ENCODE assay signal across 8 mouse cellular contexts in the genomic region with DNA sequence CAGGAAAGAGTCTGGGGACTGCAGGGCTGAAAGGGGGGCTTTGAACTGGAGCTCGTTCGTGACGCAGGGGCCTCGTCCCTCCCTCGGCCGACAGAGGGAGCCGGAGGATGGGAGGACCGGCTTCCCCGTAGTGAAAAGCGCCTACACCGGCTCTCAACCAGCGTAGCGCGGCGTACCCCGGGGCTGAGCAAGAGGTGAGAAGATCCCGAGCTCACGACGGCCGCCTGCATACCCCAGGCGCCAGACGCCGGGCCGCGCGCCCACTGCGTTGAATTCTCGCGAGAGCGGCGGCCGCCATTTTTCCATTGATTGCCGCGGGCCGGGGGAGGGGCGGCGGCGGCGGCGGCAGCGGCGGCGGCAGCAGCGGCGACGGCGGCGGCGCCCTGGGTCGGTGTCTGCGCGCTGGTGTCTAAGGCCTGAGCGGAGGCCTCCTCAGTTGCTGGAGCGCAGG. TPM values are rescaled to one million over a fixed set of nuclear protein-coding genes. Genes with fewer than 3 reads are reported as not detected.
A peak's percentile ranks its signal among the peaks of the same experiment; 100 is the strongest.
DNase-seq lines count a peak whose midpoint lies in the region; ATAC-seq and TF ChIP-seq lines count a peak whose summit lies in the region.

A gene (plus strand): TSS at position 355 of the 451 bp plus-strand sequence.

- peak within 1 kb of the TSS; percentile 76 for H3K4me2 ChIP-seq in embryonic facial prominence, embryonic 13.5 days
- H3K4me2 ChIP-seq in limb, embryonic 12.5 days: peak within 1 kb of the TSS; percentile 76
- peak within 1 kb of the TSS; percentile 84 for H3K4me2 ChIP-seq in midbrain, embryonic 14.5 days (ENCODE audit: low read length)

- TF ChIP-seq POLR2A in heart, adult 2 months (IDR thresholded peaks at IDR 0.05; ENCODE audit: insufficient read depth, low read depth, low read length): peak; percentile 69

- H3K9me3 ChIP-seq in embryonic facial prominence, embryonic 13.5 days: no peaks in the 10 kb centered on the region
- H3K9me3 ChIP-seq in limb, embryonic 12.5 days: no peaks in the 10 kb centered on the region
- H3K9me3 ChIP-seq in midbrain, embryonic 14.5 days (ENCODE audit: control insufficient read depth, low read length): no peaks in the 10 kb centered on the region

- peaks cover 36% of the 10 kb centered on the region for H3K4me1 ChIP-seq in embryonic facial prominence, embryonic 13.5 days
- H3K4me1 ChIP-seq in heart, adult 2 months (ENCODE audit: control insufficient read depth, insufficient read depth, low read length): peaks cover 11% of the 10 kb centered on the region
- H3K4me1 ChIP-seq in limb, embryonic 12.5 days (replicated peaks): peaks cover 27% of the 10 kb centered on the region
- peaks cover 29% of the 10 kb centered on the region for H3K4me1 ChIP-seq in midbrain, embryonic 14.5 days (ENCODE audit: control insufficient read depth, insufficient read depth, low read length)

- WGBS in embryonic facial prominence, embryonic 13.5 days: under 1% methylated on average over 50 of the region's 54 CpGs
- WGBS in heart, adult 2 months: under 1% methylated on average over 44 of the region's 54 CpGs
- WGBS in limb, embryonic 12.5 days: under 1% methylated on average over 54 of the region's 54 CpGs
- WGBS in midbrain, embryonic 14.5 days: under 1% methylated on average over 53 of the region's 54 CpGs

- H3K4me3 ChIP-seq in embryonic facial prominence, embryonic 13.5 days: peak within 1 kb of the TSS; percentile 92
- H3K4me3 ChIP-seq in heart, adult 2 months: peak within 1 kb of the TSS; percentile 86
- peak within 1 kb of the TSS; percentile 94 for H3K4me3 ChIP-seq in limb, embryonic 12.5 days (replicated peaks)
- H3K4me3 ChIP-seq in midbrain, embryonic 14.5 days (replicated peaks; ENCODE audit: low read depth, low read length): peak within 1 kb of the TSS; percentile 88

- no peaks in the 10 kb centered on the region for H3K36me3 ChIP-seq in embryonic facial prominence, embryonic 13.5 days
- H3K36me3 ChIP-seq in heart, adult 2 months (ENCODE audit: control insufficient read depth, insufficient read depth, low read length): peaks cover 31% of the 10 kb centered on the region
- peaks cover 2% of the 10 kb centered on the region; the same call in 1 of the 2 replicates for H3K36me3 ChIP-seq in limb, embryonic 12.5 days
- H3K36me3 ChIP-seq in midbrain, embryonic 14.5 days (ENCODE audit: control insufficient read depth, insufficient read depth, low read length): no peaks in the 10 kb centered on the region

- intact Hi-C loops in heart, adult 2 months (cut with DNase I): loop anchor here (5.0 kb wide), 1 partner anchor 54 kb away; no protein-coding TSS in a partner anchor

- peak; percentile 89 for ATAC-seq in embryonic facial prominence, embryonic 13.5 days (ENCODE audit: insufficient number of reproducible peaks, insufficient read depth, low FRiP score, low TSS enrichment, low read depth)
- ATAC-seq in limb, embryonic 12.5 days (ENCODE audit: insufficient number of reproducible peaks, insufficient read depth, low FRiP score, low TSS enrichment, low read depth): peak; percentile 92
- peak; percentile 94 for ATAC-seq in midbrain, embryonic 14.5 days (ENCODE audit: low FRiP score, low TSS enrichment)

- peak within 1 kb of the TSS; percentile 99 for H3K9ac ChIP-seq in embryonic facial prominence, embryonic 13.5 days
- H3K9ac ChIP-seq in heart, adult 2 months (ENCODE audit: low read depth, low read length): peak within 1 kb of the TSS; percentile 100
- peak within 1 kb of the TSS; percentile 98 for H3K9ac ChIP-seq in limb, embryonic 12.5 days (replicated peaks)
- peak within 1 kb of the TSS; percentile 98 for H3K9ac ChIP-seq in midbrain, embryonic 14.5 days (replicated peaks; ENCODE audit: low read length)

- peak; percentile 32; the same call in 1 of the 2 replicates for TF ChIP-seq EP300 in heart, adult 2 months (IDR thresholded peaks at IDR 0.05; ENCODE audit: insufficient read depth, low read depth, low read length)

- H3K79me2 ChIP-seq in heart, adult 2 months (replicated peaks; ENCODE audit: control insufficient read depth, insufficient read depth, low read length): peaks cover 7% of the 10 kb centered on the region

- TF ChIP-seq CTCF in heart, adult 2 months (IDR thresholded peaks at IDR 0.05): peak; percentile 86

- H3K27me3 ChIP-seq in embryonic facial prominence, embryonic 13.5 days: no peaks in the 10 kb centered on the region
- H3K27me3 ChIP-seq in heart, adult 2 months (ENCODE audit: control insufficient read depth, insufficient read depth, low read length): no peaks in the 10 kb centered on the region
- H3K27me3 ChIP-seq in limb, embryonic 12.5 days: no peaks in the 10 kb centered on the region
- no peaks in the 10 kb centered on the region for H3K27me3 ChIP-seq in midbrain, embryonic 14.5 days (ENCODE audit: control insufficient read depth, insufficient read depth, low read length)

- H3K27ac ChIP-seq in embryonic facial prominence, embryonic 13.5 days: peak within 1 kb of the TSS; percentile 97
- peak within 1 kb of the TSS; percentile 86 for H3K27ac ChIP-seq in heart, adult 2 months
- H3K27ac ChIP-seq in limb, embryonic 12.5 days: peak within 1 kb of the TSS; percentile 99
- peak within 1 kb of the TSS; percentile 98 for H3K27ac ChIP-seq in midbrain, embryonic 14.5 days (replicated peaks; ENCODE audit: low read depth, low read length)

- DNase-seq in 416B (ENCODE audit: low read depth): peak; percentile 78
- DNase-seq in adrenal gland, postnatal 4 days (ENCODE audit: low spot score in 2 of 2): peak; percentile 71 to 75
- peak; percentile 90 to 92 for DNase-seq in heart, adult 2 months
- DNase-seq in kidney, adult 8-10 months: peak; percentile 65 to 78
- peak; percentile 94 for DNase-seq in midbrain, embryonic 14.5 days
- DNase-seq in spleen, adult 12 weeks (ENCODE audit: low spot score): peak; percentile 80

RNA-seq across cellular contexts. Expression of the gene that starts here (rescaled TPM):
- 10 to 100 TPM; 80.7 to 82.2 TPM for total RNA-seq in adrenal gland, postnatal 4 days (2021)
- 69.5 and 77.7 TPM in 2 replicates for polyA plus RNA-seq in embryonic facial prominence, embryonic 13.5 days (2015; fragmentation: Nextera tagmentation; extraction: Ambion mirVana)
- 10 to 100 TPM; 78.0 to 90.2 TPM for total RNA-seq in heart, adult 2 months (2021)
- 15.7 and 33.8 TPM in 2 replicates for polyA plus RNA-seq in heart, adult 2 months (2012; rRNA removed)
- polyA plus RNA-seq in limb, embryonic 12.5 days (2016; fragmentation: Nextera tagmentation; extraction: Ambion mirVana): 102 and 107 TPM in 2 replicates
- polyA plus RNA-seq in midbrain, embryonic 14.5 days (2014; fragmentation: Nextera tagmentation; extraction: Ambion mirVana): 57.9 and 106 TPM in 2 replicates

Comparison
In these comparisons a context has a peak if more than half of its experiments do, and no peak if none do; other contexts are left out.
1. Peak in every context shown above with its lines: DNase-seq, ATAC-seq, H3K4me3 ChIP-seq and H3K27ac ChIP-seq.